Mouse (Mus musculus) heart, adult 2 months (tissue): Measurements from ENCODE around the gene 4933406M09Rik. TPM values are rescaled to one million over a fixed set of nuclear protein-coding genes. Genes with fewer than 3 reads are reported as not detected.

Experiments
- DNase-seq, 2 experiments: peaks; one replicate each; pipeline ENCODE4 v3.0.0; 2021
- H3K27ac ChIP-seq: fragments of 200-600 bp; 2 replicates; pipeline ENCODE4 v1.8.1; 2022
- H3K27me3 ChIP-seq: fragments of 200-500 bp; 2 replicates; pipeline ENCODE4 v1.6.1; 2012; ENCODE audit warnings: mild to moderate bottlenecking, low read length, inconsistent platforms, mixed read lengths; ENCODE audit not compliant: control insufficient read depth, insufficient read depth
- H3K36me3 ChIP-seq: fragments of 200-500 bp; 2 replicates; pipeline ENCODE4 v1.6.1; 2012; ENCODE audit warnings: low read length, inconsistent platforms; ENCODE audit not compliant: control insufficient read depth, insufficient read depth
- H3K4me1 ChIP-seq: fragments of 200-500 bp; 2 replicates; pipeline ENCODE4 v1.6.1; 2011; ENCODE audit warnings: low read length; ENCODE audit not compliant: control insufficient read depth, insufficient read depth
- H3K4me3 ChIP-seq: fragments of 200-600 bp; 2 replicates; pipeline ENCODE4 v1.8.1; 2022
- H3K79me2 ChIP-seq: fragments of 200-500 bp; replicated peaks from 2 replicates; pipeline ENCODE4 v1.6.1; 2012; ENCODE audit warnings: mild to moderate bottlenecking, inconsistent platforms, low read length, moderate library complexity, mixed read lengths; ENCODE audit not compliant: control insufficient read depth, insufficient read depth
- H3K9ac ChIP-seq: fragments of 200-500 bp; 2 replicates; pipeline ENCODE4 v1.6.1; 2012; ENCODE audit warnings: low read depth, mild to moderate bottlenecking, control low read depth, inconsistent platforms, low read length, mixed read lengths
- CTCF ChIP-seq: fragments of 200-600 bp; IDR thresholded peaks from 2 replicates; pipeline ENCODE4 v1.8.1; 2022; ENCODE audit warnings: antibody characterized with exemption, mild to moderate bottlenecking, moderate library complexity
- EP300 ChIP-seq: fragments of 200-500 bp; IDR thresholded peaks from 2 replicates; pipeline ENCODE4 v1.6.1; 2011; ENCODE audit warnings: low read depth, low read length, control low read depth; ENCODE audit not compliant: insufficient read depth
- POLR2A ChIP-seq: fragments of 200-500 bp; IDR thresholded peaks from 2 replicates; pipeline ENCODE4 v1.6.1; 2011; ENCODE audit warnings: mild to moderate bottlenecking, low read depth, low read length, control low read depth; ENCODE audit not compliant: insufficient read depth
- WGBS: fragments of 180-500 bp; shearing (Covaris S2); methylation state at CpG from one replicate; pipeline ENCODE4 v1.1.7; 2018; 5-methylcytosine and 5-hydroxymethylcytosine counted together
- intact Hi-C: fragments of 180-260 bp; cut with DNase I; formaldehyde crosslinking; loops from one replicate; pipeline ENCODE4 v1.15.1; 2025
- long read RNA-seq: library from polyadenylated mRNA; stranded (forward); transcript quantifications from one replicate; pipeline ENCODE4 v2.0.0, GENCODE M21; 2021
- polyA plus RNA-seq: library from polyadenylated mRNA; depleted of rRNA; stranded (reverse); fragments of >200 nt; gene quantifications from 2 replicates; pipeline ENCODE4 v1.2.3, GENCODE M21; 2012; rRNA removed
- total RNA-seq, 2 experiments: library from RNA; stranded (reverse); gene quantifications; 2 replicates each; pipeline ENCODE4 v1.2.3; 2021

4933406M09Rik gene
- not detected for total RNA-seq
- polyA plus RNA-seq = not detected in 2 replicates
- long read RNA-seq = 0 reads

DNA sequence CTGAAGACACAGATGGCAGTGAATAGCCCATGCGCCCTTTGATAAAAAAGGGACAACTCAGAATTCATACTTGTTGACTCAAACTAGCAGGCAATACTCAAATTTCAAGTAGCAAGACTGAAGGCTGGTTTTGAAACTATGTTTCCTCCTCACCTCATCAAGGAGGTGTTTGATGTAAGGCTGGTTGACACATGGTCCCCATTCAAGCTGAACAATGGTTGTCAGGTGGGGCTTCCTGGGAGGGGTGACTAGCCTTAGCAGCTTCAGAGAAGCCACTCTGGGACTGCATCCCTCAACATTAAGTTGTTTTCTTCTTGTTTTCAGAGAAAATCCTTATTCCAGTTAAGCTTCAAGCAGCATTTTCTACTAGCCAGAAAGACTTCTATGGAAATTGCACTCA is at the start of gene 4933406M09Rik:
Gene 4933406M09Rik (plus strand): TSS at position 275 of the 400 bp plus-strand sequence.
- Histone ChIP-seq H3K9ac (no peak within 1 kb of the TSS), H3K4me1 (peaks cover 11% of the 10 kb centered on the region), H3K27me3 (no peaks in the 10 kb centered on the region), H3K27ac (peak within 1 kb of the TSS; percentile 61), H3K79me2 (no peaks in the 10 kb centered on the region), H3K4me3 (no peak within 1 kb of the TSS), H3K36me3 (no peaks in the 10 kb centered on the region)
- 97% methylated on average over 1 of the region's 1 CpGs for WGBS
- TF ChIP-seq EP300 (no peak), CTCF (no peak), POLR2A (no peak)
- intact Hi-C loops = no loop called here
- no peak for DNase-seq

GRCm38 (mm10) chr1:134336958-134337710 is 48.6 kb upstream of the 4933406M09Rik start:
- H3K4me1 ChIP-seq = no peaks in the 10 kb centered on the region
- no peaks in the 10 kb centered on the region for H3K79me2 ChIP-seq
- WGBS = 63% methylated on average over 11 of the region's 11 CpGs
- TF ChIP-seq POLR2A (no peak), CTCF (no peak), EP300 (no peak)
- intact Hi-C loops = no loop called here
- H3K9ac ChIP-seq = no peak overlapping the region
- no peak overlapping the region for H3K27ac ChIP-seq
- H3K27me3 ChIP-seq = no peaks in the 10 kb centered on the region
- DNase-seq = no peak
- no peaks in the 10 kb centered on the region for H3K36me3 ChIP-seq
- H3K4me3 ChIP-seq = no peak overlapping the region

GRCm38 (mm10) chr1:134339162-134339561 is 46.6 kb upstream of the 4933406M09Rik start:
- H3K27me3 ChIP-seq = no peaks in the 10 kb centered on the region
- H3K9ac ChIP-seq = no peak overlapping the region
- no peak overlapping the region for H3K4me3 ChIP-seq
- intact Hi-C loops = no loop called here
- no peaks in the 10 kb centered on the region for H3K4me1 ChIP-seq
- TF ChIP-seq POLR2A = no peak
- WGBS = 79% methylated on average over 7 of the region's 7 CpGs
- no peaks in the 10 kb centered on the region for H3K36me3 ChIP-seq
- H3K79me2 ChIP-seq = no peaks in the 10 kb centered on the region
- DNase-seq = no peak
- H3K27ac ChIP-seq = no peak overlapping the region

- Histone ChIP-seq H3K27me3 (no peaks in the 10 kb centered on the region), H3K79me2 (no peaks in the 10 kb centered on the region), H3K4me1 (no peaks in the 10 kb centered on the region; the same call in 1 of the 2 replicates), H3K4me3 (no peak overlapping the region), H3K27ac (no peak overlapping the region), H3K9ac (no peak overlapping the region), H3K36me3 (no peaks in the 10 kb centered on the region)
- DNase-seq = no peak
- 95% methylated on average over 18 of the region's 18 CpGs for WGBS
- intact Hi-C loops = no loop called here
- no peak for TF ChIP-seq POLR2A
- TF ChIP-seq CTCF = peak; percentile 16; the same call in 1 of the 2 replicates
Observed at GRCm38 (mm10) chr1:134339757-134340619, 45.8 kb upstream of the 4933406M09Rik start.

GRCm38 (mm10) chr1:134341641-134342277 is 44.0 kb upstream of the 4933406M09Rik start:
- peak in 1 of 2 experiments; percentile 14 for DNase-seq
- Histone ChIP-seq H3K9ac (no peak overlapping the region), H3K4me1 (no peaks in the 10 kb centered on the region; the same call in 1 of the 2 replicates), H3K27me3 (no peaks in the 10 kb centered on the region), H3K79me2 (no peaks in the 10 kb centered on the region), H3K27ac (no peak overlapping the region; the same call in 1 of the 2 replicates), H3K36me3 (peaks cover 2% of the 10 kb centered on the region), H3K4me3 (no peak overlapping the region)
- intact Hi-C loops = no loop called here
- WGBS = 72% methylated on average over 5 of the region's 5 CpGs
- TF ChIP-seq CTCF (no peak), POLR2A (no peak), EP300 (no peak)
